8 mouse cellular contexts compared by ENCODE assay signal in genomic region chr7:70364798-70365197, GRCm38 (mm10). TPM values are rescaled to one million over a fixed set of nuclear protein-coding genes. Genes with fewer than 3 reads are reported as not detected.
DNase-seq lines count a peak whose midpoint lies in the region; ATAC-seq and TF ChIP-seq lines count a peak whose summit lies in the region.

No protein-coding gene starts in this region.

- no peak for DNase-seq in heart, adult 2 months
- no peak for DNase-seq in heart, adult 9 months (ENCODE audit: low spot score in 2 of 2)
- DNase-seq in liver, embryonic 14.5 days (ENCODE audit: low read depth in 3 of 3, low spot score in 3 of 3), result no peak
- DNase-seq in gastrocnemius, postnatal 10 days, result no peak
- no peak for DNase-seq in urinary bladder, adult 2 months (ENCODE audit: low spot score)

- H3K4me2 ChIP-seq in embryonic facial prominence, embryonic 13.5 days, result peak overlapping the region; percentile 63
- peak overlapping the region; percentile 60 for H3K4me2 ChIP-seq in hindbrain, embryonic 16.5 days (ENCODE audit: low read length)
- H3K4me2 ChIP-seq in liver, embryonic 14.5 days (ENCODE audit: low read depth), result peak overlapping the region; percentile 44
- peak overlapping the region; percentile 82 for H3K4me2 ChIP-seq in stomach, embryonic 14.5 days (replicated peaks; ENCODE audit: low read depth, low read length)

- intact Hi-C loops in heart, adult 2 months (cut with DNase I), result loop anchor here (5.0 to 10.0 kb wide), 6 partner anchors 32 to 1600 kb away; no protein-coding TSS in a partner anchor

- H3K9me3 ChIP-seq in embryonic facial prominence, embryonic 13.5 days, result no peaks in the 10 kb centered on the region
- H3K9me3 ChIP-seq in hindbrain, embryonic 16.5 days (ENCODE audit: control insufficient read depth, low read length), result no peaks in the 10 kb centered on the region
- no peaks in the 10 kb centered on the region for H3K9me3 ChIP-seq in liver, embryonic 14.5 days (ENCODE audit: control insufficient read depth, low read length)
- no peaks in the 10 kb centered on the region for H3K9me3 ChIP-seq in stomach, embryonic 14.5 days (ENCODE audit: control insufficient read depth, low read depth, low read length)

- H3K9ac ChIP-seq in heart, adult 2 months (ENCODE audit: low read depth, low read length), result peak overlapping the region; percentile 44; the same call in 1 of the 2 replicates
- peak overlapping the region; percentile 73; the same call in 1 of the 2 replicates for H3K9ac ChIP-seq in embryonic facial prominence, embryonic 13.5 days
- H3K9ac ChIP-seq in hindbrain, embryonic 16.5 days (ENCODE audit: low read depth, low read length), result peak overlapping the region; percentile 65
- H3K9ac ChIP-seq in liver, embryonic 14.5 days (replicated peaks), result no peak overlapping the region
- peak overlapping the region; percentile 77; the same call in 1 of the 2 replicates for H3K9ac ChIP-seq in stomach, embryonic 14.5 days (replicated peaks; ENCODE audit: low read depth, low read length)

- TF ChIP-seq CTCF in heart, adult 2 months (IDR thresholded peaks at IDR 0.05), result peak; percentile 77
- peak; percentile 3; the same call in 1 of the 2 replicates for TF ChIP-seq CTCF in liver, embryonic 14.5 days (IDR thresholded peaks at IDR 0.05; ENCODE audit: low read depth)

- TF ChIP-seq POLR2A in heart, adult 2 months (IDR thresholded peaks at IDR 0.05; ENCODE audit: insufficient read depth, low read depth, low read length), result no peak

- WGBS in heart, adult 2 months, result under 1% methylated on average over 3 of the region's 3 CpGs
- WGBS in embryonic facial prominence, embryonic 13.5 days, result 2% methylated on average over 3 of the region's 3 CpGs
- WGBS in hindbrain, embryonic 16.5 days, result 0% methylated on average over 3 of the region's 3 CpGs
- under 1% methylated on average over 3 of the region's 3 CpGs for WGBS in liver, embryonic 14.5 days (ENCODE audit: insufficient replicate concordance)
- 0% methylated on average over 3 of the region's 3 CpGs for WGBS in stomach, embryonic 14.5 days

- no peak for TF ChIP-seq EP300 in heart, adult 2 months (IDR thresholded peaks at IDR 0.05; ENCODE audit: insufficient read depth, low read depth, low read length)
- TF ChIP-seq EP300 in liver, embryonic 14.5 days (IDR thresholded peaks at IDR 0.05; ENCODE audit: low read depth), result no peak

- H3K27ac ChIP-seq in heart, adult 2 months, result peak overlapping the region; percentile 56
- H3K27ac ChIP-seq in embryonic facial prominence, embryonic 13.5 days, result peak overlapping the region; percentile 83
- peak overlapping the region; percentile 80 for H3K27ac ChIP-seq in hindbrain, embryonic 16.5 days (ENCODE audit: low read depth, low read length)
- no peak overlapping the region for H3K27ac ChIP-seq in liver, embryonic 14.5 days
- peak overlapping the region; percentile 96 for H3K27ac ChIP-seq in stomach, embryonic 14.5 days (ENCODE audit: low read length)

- peaks cover 10% of the 10 kb centered on the region for H3K27me3 ChIP-seq in heart, adult 2 months (ENCODE audit: control insufficient read depth, insufficient read depth, low read length)
- peaks cover 67% of the 10 kb centered on the region for H3K27me3 ChIP-seq in embryonic facial prominence, embryonic 13.5 days
- H3K27me3 ChIP-seq in hindbrain, embryonic 16.5 days (replicated peaks; ENCODE audit: control insufficient read depth, insufficient read depth, low read length), result peaks cover 6% of the 10 kb centered on the region
- H3K27me3 ChIP-seq in liver, embryonic 14.5 days (ENCODE audit: control insufficient read depth, insufficient read depth, low read length), result peaks cover 81% of the 10 kb centered on the region
- no peaks in the 10 kb centered on the region for H3K27me3 ChIP-seq in stomach, embryonic 14.5 days (ENCODE audit: control insufficient read depth, insufficient read depth, low read length)

- no peaks in the 10 kb centered on the region for H3K79me2 ChIP-seq in heart, adult 2 months (replicated peaks; ENCODE audit: control insufficient read depth, insufficient read depth, low read length)

- H3K36me3 ChIP-seq in heart, adult 2 months (ENCODE audit: control insufficient read depth, insufficient read depth, low read length), result no peaks in the 10 kb centered on the region
- no peaks in the 10 kb centered on the region for H3K36me3 ChIP-seq in embryonic facial prominence, embryonic 13.5 days
- H3K36me3 ChIP-seq in hindbrain, embryonic 16.5 days (ENCODE audit: control insufficient read depth, insufficient read depth, low read length), result no peaks in the 10 kb centered on the region
- no peaks in the 10 kb centered on the region for H3K36me3 ChIP-seq in liver, embryonic 14.5 days (replicated peaks; ENCODE audit: control insufficient read depth, insufficient read depth, low read depth)
- no peaks in the 10 kb centered on the region for H3K36me3 ChIP-seq in stomach, embryonic 14.5 days (ENCODE audit: control insufficient read depth, insufficient read depth, low read length)

- ATAC-seq in embryonic facial prominence, embryonic 13.5 days (ENCODE audit: insufficient number of reproducible peaks, insufficient read depth, low FRiP score, low TSS enrichment, low read depth), result no peak
- ATAC-seq in hindbrain, embryonic 16.5 days, result no peak
- no peak for ATAC-seq in liver, embryonic 14.5 days (ENCODE audit: insufficient read depth)
- no peak for ATAC-seq in stomach, embryonic 14.5 days (ENCODE audit: insufficient number of reproducible peaks, insufficient read depth, low FRiP score, low read depth)

- H3K4me1 ChIP-seq in heart, adult 2 months (ENCODE audit: control insufficient read depth, insufficient read depth, low read length), result no peaks in the 10 kb centered on the region; the same call in 1 of the 2 replicates
- H3K4me1 ChIP-seq in embryonic facial prominence, embryonic 13.5 days, result peaks cover 15% of the 10 kb centered on the region
- H3K4me1 ChIP-seq in hindbrain, embryonic 16.5 days (ENCODE audit: control insufficient read depth, insufficient read depth, low read depth, low read length), result peaks cover 5% of the 10 kb centered on the region
- no peaks in the 10 kb centered on the region for H3K4me1 ChIP-seq in liver, embryonic 14.5 days (replicated peaks; ENCODE audit: control insufficient read depth in 2 of 2, insufficient read depth in 2 of 2, low read length in 1 of 2)
- H3K4me1 ChIP-seq in stomach, embryonic 14.5 days (ENCODE audit: control insufficient read depth, insufficient read depth, low read length), result peaks cover 6% of the 10 kb centered on the region; the same call in 1 of the 2 replicates

- peak overlapping the region; percentile 54 for H3K4me3 ChIP-seq in heart, adult 2 months
- H3K4me3 ChIP-seq in embryonic facial prominence, embryonic 13.5 days, result peak overlapping the region; percentile 48
- H3K4me3 ChIP-seq in hindbrain, embryonic 16.5 days (ENCODE audit: low read length), result peak overlapping the region; percentile 44
- peak overlapping the region; percentile 14 to 58; a peak in 2 of 4 replicates for H3K4me3 ChIP-seq in liver, embryonic 14.5 days (ENCODE audit: insufficient read depth in 1 of 2, low read depth in 2 of 2, low read length in 2 of 2)
- H3K4me3 ChIP-seq in stomach, embryonic 14.5 days (ENCODE audit: low read depth, low read length), result peak overlapping the region; percentile 45

RNA-seq across cellular contexts. Expression of gene Nr2f2, which starts 1.7 kb away (rescaled TPM):
- 10 to 100 TPM; 16.4 to 18.8 TPM for total RNA-seq in heart, adult 2 months (2021)
- 22.9 and 39.3 TPM in 2 replicates for polyA plus RNA-seq in heart, adult 2 months (2012; rRNA removed)
- 36.0 and 42.9 TPM in 2 replicates for polyA plus RNA-seq in embryonic facial prominence, embryonic 13.5 days (2015; fragmentation: Nextera tagmentation; extraction: Ambion mirVana)
- polyA plus RNA-seq in hindbrain, embryonic 16.5 days (2015; fragmentation: Nextera tagmentation; extraction: Ambion mirVana), result 63.1 and 68.9 TPM in 2 replicates
- 10.1 and 12.0 TPM in 2 replicates for polyA plus RNA-seq in liver, embryonic 14.5 days (2012; rRNA removed)
- 6.3 and 8.5 TPM in 2 replicates for polyA plus RNA-seq in liver, embryonic 14.5 days (2014; fragmentation: Nextera tagmentation; extraction: Ambion mirVana)
- 106 and 111 TPM in 2 replicates for polyA plus RNA-seq in stomach, embryonic 14.5 days (2014; fragmentation: Nextera tagmentation; extraction: Ambion mirVana)
- 10 to 100 TPM; 32.7 to 39.2 TPM for total RNA-seq in gastrocnemius, postnatal 10 days (2021)
- polyA plus RNA-seq in urinary bladder, adult 2 months (2012; rRNA removed), result 118 and 128 TPM in 2 replicates
